Mouse (Mus musculus) lung, embryonic 16.5 days (tissue): ENCODE measurements around the gene Il4ra. TPM values are rescaled to one million over a fixed set of nuclear protein-coding genes. Genes with fewer than 3 reads are reported as not detected.

Experiments
- ATAC-seq: fragments of 200-750 bp; cut with Nextera tagmentation; 2 replicates; pipeline ENCODE4 v1.8.0; 2017; ENCODE audit warnings: low read depth, mild to moderate bottlenecking, moderate library complexity
- H3K27ac ChIP-seq: fragments of 300-500 bp; sonication (generic); 2 replicates; pipeline ENCODE4 v1.5.1; 2014; ENCODE audit warnings: mild to moderate bottlenecking, control low read depth, low read length
- H3K27me3 ChIP-seq: fragments of 300-500 bp; sonication (generic); 2 replicates; pipeline ENCODE4 v1.6.1; 2014; ENCODE audit warnings: low read depth, low read length, mixed read lengths; ENCODE audit not compliant: control insufficient read depth, insufficient read depth
- H3K36me3 ChIP-seq: fragments of 300-500 bp; sonication (generic); 2 replicates; pipeline ENCODE4 v1.6.1; 2014; ENCODE audit warnings: low read length; ENCODE audit not compliant: control insufficient read depth, insufficient read depth
- H3K4me1 ChIP-seq: fragments of 300-500 bp; sonication (generic); replicated peaks from 2 replicates; pipeline ENCODE4 v1.6.1; 2014; ENCODE audit warnings: low read length, mixed read lengths; ENCODE audit not compliant: control insufficient read depth, insufficient read depth
- H3K4me2 ChIP-seq: fragments of 300-500 bp; sonication (generic); 2 replicates; pipeline ENCODE4 v1.6.1; 2014; ENCODE audit warnings: low read depth, low read length, control low read depth
- H3K4me3 ChIP-seq: fragments of 300-500 bp; sonication (generic); 2 replicates; pipeline ENCODE4 v1.5.1; 2014; ENCODE audit warnings: mild to moderate bottlenecking, low read length, control low read depth
- H3K9ac ChIP-seq: fragments of 300-500 bp; sonication (generic); 2 replicates; pipeline ENCODE4 v1.6.1; 2014; ENCODE audit warnings: low read length, control low read depth
- H3K9me3 ChIP-seq: fragments of 300-500 bp; sonication (generic); 2 replicates; pipeline ENCODE4 v1.6.1; 2016; ENCODE audit warnings: low read length; ENCODE audit not compliant: control insufficient read depth
- WGBS: fragments of 180-500 bp; shearing (Covaris S2); extraction: QIAGEN DNeasy Blood & Tissue Kit; methylation state at CpG from one replicate; pipeline ENCODE4 v1.1.7; 2014; 5-methylcytosine and 5-hydroxymethylcytosine counted together
- polyA plus RNA-seq: library from polyadenylated mRNA; unstranded; fragments of >200 nt; fragmentation: Nextera tagmentation; extraction: Ambion mirVana; gene quantifications from 2 replicates; pipeline ENCODE4 v1.2.1, GENCODE M21; 2015

The Il4ra gene
- polyA plus RNA-seq, 1 experiment from 2014 or later, result 18.8 TPM

DNA sequence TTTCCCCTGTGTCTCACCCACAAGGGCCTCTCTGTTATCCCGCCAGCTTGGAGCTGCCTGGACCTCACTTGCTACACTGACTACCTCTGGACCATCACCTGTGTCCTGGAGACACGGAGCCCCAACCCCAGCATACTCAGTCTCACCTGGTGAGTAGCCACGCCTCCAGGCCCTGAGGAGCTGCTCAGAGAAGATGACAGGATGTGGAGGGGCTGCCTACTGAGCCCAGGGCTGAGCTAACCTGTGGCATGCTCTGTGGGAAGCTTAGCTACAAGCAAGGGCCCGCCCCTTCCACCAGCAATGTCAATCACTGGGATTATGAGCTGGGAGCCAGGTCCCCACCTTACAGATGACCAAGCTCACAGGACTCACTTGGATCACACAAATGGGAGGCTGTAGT lies 73.3 kb downstream of the Il4ra start:
- ATAC-seq, result no peak
- Histone ChIP-seq H3K4me3 (no peak overlapping the region), H3K9me3 (peaks cover 4% of the 10 kb centered on the region; the same call in 1 of the 2 replicates)

DNA sequence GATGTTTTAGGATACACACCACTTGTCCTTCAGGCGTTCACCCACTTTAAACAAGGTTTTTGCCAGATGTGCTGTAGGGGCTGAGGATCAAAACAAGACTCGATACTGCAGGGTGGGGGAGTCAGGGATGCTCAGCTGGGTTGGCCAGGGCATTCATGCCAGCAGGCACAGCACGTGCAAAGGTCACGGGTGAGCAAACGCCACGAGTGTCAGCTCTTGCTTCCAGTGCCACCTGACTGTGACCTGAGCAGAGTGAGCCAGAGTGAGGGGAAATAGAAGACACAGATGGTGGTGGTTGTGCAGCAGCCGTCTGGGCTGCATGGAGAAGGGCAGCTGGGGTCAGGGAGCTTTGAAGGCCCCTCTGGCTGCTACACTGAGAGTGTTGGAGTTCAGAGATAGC lies 73.9 kb downstream of the Il4ra start:
- Histone ChIP-seq H3K27me3 (no peaks in the 10 kb centered on the region), H3K4me1 (peaks cover 14% of the 10 kb centered on the region), H3K9me3 (peaks cover 4% of the 10 kb centered on the region; the same call in 1 of the 2 replicates), H3K9ac (no peak overlapping the region), H3K4me2 (no peak overlapping the region), H3K4me3 (no peak overlapping the region), H3K27ac (no peak overlapping the region), H3K36me3 (no peaks in the 10 kb centered on the region)
- no peak for ATAC-seq
- 46% methylated on average over 7 of the region's 7 CpGs for WGBS

More for the DNA sequence above, 73.3 kb downstream of the Il4ra start:
- no peak overlapping the region for H3K9ac ChIP-seq
- peaks cover 9% of the 10 kb centered on the region for H3K4me1 ChIP-seq
- WGBS, result 55% methylated on average over 4 of the region's 4 CpGs
- H3K27me3 ChIP-seq, result no peaks in the 10 kb centered on the region
- no peak overlapping the region for H3K27ac ChIP-seq
- no peaks in the 10 kb centered on the region for H3K36me3 ChIP-seq
- no peak overlapping the region for H3K4me2 ChIP-seq

Other genes with a start within 250 kb of the Il4ra start
- 12.4 and 13.1 TPM in 2 replicates for gene Kdm8, start 107.4 kb upstream of the Il4ra start, polyA plus RNA-seq
- 148 and 151 TPM in 2 replicates for gene Nsmce1, start 60.5 kb upstream of the Il4ra start, polyA plus RNA-seq
- gene Il21r, start 51.3 kb downstream of the Il4ra start, polyA plus RNA-seq, result 0.40 and 0.83 TPM in 2 replicates
- 29.5 and 30.5 TPM in 2 replicates for gene Gtf3c1, start 155.7 kb downstream of the Il4ra start, polyA plus RNA-seq
- 10.3 and 13.0 TPM in 2 replicates for gene D430042O09Rik, start 155.8 kb downstream of the Il4ra start, polyA plus RNA-seq